Mouse (Mus musculus): ENCODE measurements around the gene Pigq. TPM values are rescaled to one million over a fixed set of nuclear protein-coding genes. Genes with fewer than 3 reads are reported as not detected.

The Pigq gene
- polyA plus RNA-seq, 1 experiment from 2014 or later, result 59.9 TPM

DNA sequence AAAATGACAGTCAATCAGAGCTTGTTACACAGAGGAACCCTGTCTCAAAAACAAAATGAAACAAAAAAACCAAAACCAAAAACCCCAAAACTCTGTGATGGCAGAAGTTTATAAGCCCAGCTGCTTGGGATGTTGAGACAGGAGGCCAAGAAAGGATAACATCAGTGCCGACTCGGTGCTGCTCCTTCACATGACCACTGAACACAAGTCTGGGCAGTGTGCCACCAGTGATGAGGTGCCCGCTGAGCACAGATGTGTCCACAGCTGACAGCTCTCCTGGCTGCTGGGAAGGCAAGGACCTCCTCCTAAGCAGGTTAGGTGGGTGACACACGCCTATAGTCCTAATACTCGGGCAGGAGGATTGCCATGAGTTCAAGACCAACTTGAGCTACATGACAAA, 22.6 kb downstream of the Pigq start:
- Histone ChIP-seq H3K36me3 (ENCODE audit: control insufficient read depth, insufficient read depth, low read length) (peaks cover 18% of the 10 kb centered on the region), H3K9me3 (ENCODE audit: control insufficient read depth, low read length) (no peaks in the 10 kb centered on the region), H3K27ac (ENCODE audit: low read depth) (no peak overlapping the region), H3K27me3 (replicated peaks; ENCODE audit: control insufficient read depth, insufficient read depth, low read length) (no peaks in the 10 kb centered on the region), H3K9ac (ENCODE audit: low read length) (no peak overlapping the region), H3K4me3 (ENCODE audit: low read depth, low read length) (no peak overlapping the region), H3K4me2 (ENCODE audit: low read length) (no peak overlapping the region), H3K4me1 (replicated peaks; ENCODE audit: control insufficient read depth, insufficient read depth, low read length) (peaks cover 19% of the 10 kb centered on the region)
- DNase-seq (ENCODE audit: low spot score) (no peak), ATAC-seq (replicated peaks; ENCODE audit: low FRiP score, low TSS enrichment, low read depth) (no peak)
- 86% methylated on average over 5 of the region's 5 CpGs for WGBS

DNA sequence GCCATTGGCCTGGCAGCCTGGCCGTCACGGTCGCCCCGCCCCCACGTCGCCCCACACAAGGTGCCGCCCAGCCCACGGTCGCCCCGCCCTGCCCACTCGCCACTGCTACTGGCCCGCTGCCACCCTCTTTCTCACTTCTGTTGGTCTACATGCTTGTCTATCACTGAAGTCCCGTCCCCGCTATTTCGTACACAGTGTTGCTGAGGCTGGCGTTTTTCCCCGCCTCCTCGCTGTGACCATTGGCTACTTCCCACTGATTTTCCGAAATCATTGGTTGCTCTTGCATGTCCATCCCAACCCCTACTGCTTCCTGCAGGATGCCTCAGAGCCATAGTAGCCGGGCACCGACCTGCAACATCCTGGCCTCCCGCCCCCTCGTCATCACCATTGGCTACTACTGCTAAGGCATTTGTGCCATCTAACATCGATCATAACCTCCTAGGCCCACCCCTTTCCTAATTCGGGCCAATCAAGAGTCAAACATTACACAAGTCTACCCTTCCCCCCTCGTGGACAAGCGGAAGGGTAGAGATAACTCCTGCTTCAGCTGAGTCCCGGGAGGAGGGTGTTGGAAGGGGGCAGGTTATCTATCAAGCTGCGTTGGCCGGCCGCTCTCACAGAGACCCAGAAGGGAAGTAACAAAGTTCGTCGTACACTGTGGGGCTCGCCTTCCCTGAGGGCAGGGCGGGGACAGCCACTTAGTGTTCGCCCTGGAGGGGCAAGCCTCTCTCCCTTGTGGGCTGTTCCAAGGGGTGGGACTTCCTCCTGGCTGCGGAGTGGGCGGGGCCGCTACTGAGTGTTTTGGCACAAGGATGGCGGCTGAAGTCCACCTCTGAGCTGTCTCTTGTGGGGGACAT, 24.7 kb downstream of the Pigq start:
- peaks cover 7% of the 10 kb centered on the region; the same call in 1 of the 2 replicates for H3K36me3 ChIP-seq (ENCODE audit: control insufficient read depth, insufficient read depth, low read length)
- no peaks in the 10 kb centered on the region for H3K27me3 ChIP-seq (replicated peaks; ENCODE audit: control insufficient read depth, insufficient read depth, low read length)
- peak overlapping the region; percentile 84 for H3K4me3 ChIP-seq (ENCODE audit: low read depth, low read length)
- under 1% methylated on average over 39 of the region's 40 CpGs for WGBS
- DNase-seq (ENCODE audit: low spot score), result peak; percentile 99
- no peaks in the 10 kb centered on the region for H3K9me3 ChIP-seq (ENCODE audit: control insufficient read depth, low read length)
- H3K9ac ChIP-seq (ENCODE audit: low read length), result peak overlapping the region; percentile 69
- peak overlapping the region; percentile 83 for H3K27ac ChIP-seq (ENCODE audit: low read depth)
- peak overlapping the region; percentile 64 for H3K4me2 ChIP-seq (ENCODE audit: low read length)
- peaks cover 19% of the 10 kb centered on the region for H3K4me1 ChIP-seq (replicated peaks; ENCODE audit: control insufficient read depth, insufficient read depth, low read length)
- peak; percentile 97 for ATAC-seq (replicated peaks; ENCODE audit: low FRiP score, low TSS enrichment, low read depth)

DNA sequence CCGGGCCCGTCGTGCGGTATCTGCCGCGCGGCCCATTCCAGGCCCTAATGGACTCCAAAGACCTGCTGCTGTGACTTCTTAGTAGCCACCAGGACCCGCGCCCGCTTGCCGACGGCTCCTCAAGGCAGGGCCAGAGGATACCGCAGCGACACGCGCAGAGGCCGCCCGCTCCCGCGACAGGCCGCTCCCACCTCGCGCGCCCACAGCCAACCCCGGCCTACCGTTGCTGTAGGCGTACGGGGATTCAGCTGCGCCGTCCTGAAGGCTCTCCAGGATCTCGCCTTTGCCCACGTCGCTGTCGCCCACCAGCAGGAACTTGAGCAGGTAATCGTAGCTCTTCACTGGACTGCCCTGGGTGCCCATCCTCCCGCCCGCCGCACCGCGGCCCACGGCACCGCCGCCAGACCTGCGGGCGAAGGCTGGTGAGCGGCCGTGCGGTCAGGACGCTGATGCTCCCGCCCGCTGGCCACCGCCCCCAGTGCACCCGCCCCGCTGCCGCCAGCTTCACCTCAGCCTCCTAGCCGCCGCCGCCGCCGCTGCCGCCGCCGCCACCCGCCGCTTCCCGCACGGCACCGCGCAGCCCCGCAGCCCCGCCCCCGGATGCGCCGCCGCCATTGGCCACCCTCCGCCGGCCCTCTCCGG, 25.5 kb downstream of the Pigq start, which contains the start of gene Rab40c:
Gene Rab40c (minus strand): TSS at position 584 of the 642 bp plus-strand sequence.
- WGBS, result under 1% methylated on average over 54 of the region's 78 CpGs
- DNase-seq (ENCODE audit: low spot score), result peak; percentile 74
- Histone ChIP-seq H3K4me1 (replicated peaks; ENCODE audit: control insufficient read depth, insufficient read depth, low read length) (peaks cover 19% of the 10 kb centered on the region), H3K27ac (ENCODE audit: low read depth) (peak within 1 kb of the TSS; percentile 83), H3K27me3 (replicated peaks; ENCODE audit: control insufficient read depth, insufficient read depth, low read length) (no peaks in the 10 kb centered on the region), H3K36me3 (ENCODE audit: control insufficient read depth, insufficient read depth, low read length) (peaks cover 9% of the 10 kb centered on the region; the same call in 1 of the 2 replicates), H3K9ac (ENCODE audit: low read length) (peak within 1 kb of the TSS; percentile 77), H3K4me2 (ENCODE audit: low read length) (peak within 1 kb of the TSS; percentile 79), H3K4me3 (ENCODE audit: low read depth, low read length) (peak within 1 kb of the TSS; percentile 84), H3K9me3 (ENCODE audit: control insufficient read depth, low read length) (no peaks in the 10 kb centered on the region)
- peak; percentile 90 for ATAC-seq (replicated peaks; ENCODE audit: low FRiP score, low TSS enrichment, low read depth)

DNA sequence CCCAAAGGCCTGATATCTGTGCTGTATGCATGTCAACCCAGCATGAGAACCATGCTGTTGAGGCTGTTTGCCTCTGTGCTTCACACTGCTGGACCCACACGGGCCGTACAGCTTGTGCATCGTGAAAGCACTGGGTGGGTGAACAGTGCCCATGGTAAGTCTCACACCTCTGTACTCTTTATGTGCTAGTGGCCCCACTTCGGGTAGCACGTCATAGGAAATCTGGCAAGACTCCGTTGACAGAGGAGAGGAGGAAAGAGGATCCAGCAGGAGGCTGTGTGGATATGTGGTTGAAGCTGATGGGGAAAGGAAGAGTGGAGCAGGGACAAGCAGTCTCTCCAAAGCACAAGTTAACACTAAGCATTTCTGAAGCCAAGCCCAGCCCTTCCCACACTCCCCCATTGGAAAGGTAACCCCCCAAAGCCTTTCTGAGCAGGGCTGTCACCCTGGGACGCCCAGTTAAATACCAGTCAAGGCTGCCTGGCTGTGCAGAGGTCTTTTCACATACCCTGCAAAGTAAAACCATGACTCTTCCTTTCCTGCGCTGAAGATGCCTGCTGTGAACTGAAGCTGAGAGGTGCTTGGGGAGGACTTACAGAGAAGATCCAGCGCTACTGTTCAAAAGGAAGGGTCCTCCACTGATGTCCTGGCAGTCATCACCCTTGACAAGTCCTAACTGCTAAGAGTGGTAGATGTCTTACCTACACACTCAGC, 26.5 kb downstream of the Pigq start:
- H3K36me3 ChIP-seq (ENCODE audit: control insufficient read depth, insufficient read depth, low read length), result peaks cover 10% of the 10 kb centered on the region; the same call in 1 of the 2 replicates
- H3K4me3 ChIP-seq (ENCODE audit: low read depth, low read length), result peak overlapping the region; percentile 84
- H3K27ac ChIP-seq (ENCODE audit: low read depth), result no peak overlapping the region
- ATAC-seq (replicated peaks; ENCODE audit: low FRiP score, low TSS enrichment, low read depth) (no peak), DNase-seq (ENCODE audit: low spot score) (no peak)
- no peaks in the 10 kb centered on the region for H3K9me3 ChIP-seq (ENCODE audit: control insufficient read depth, low read length)
- no peaks in the 10 kb centered on the region for H3K27me3 ChIP-seq (replicated peaks; ENCODE audit: control insufficient read depth, insufficient read depth, low read length)
- H3K4me2 ChIP-seq (ENCODE audit: low read length), result peak overlapping the region; percentile 79
- H3K9ac ChIP-seq (ENCODE audit: low read length), result peak overlapping the region; percentile 77
- peaks cover 19% of the 10 kb centered on the region for H3K4me1 ChIP-seq (replicated peaks; ENCODE audit: control insufficient read depth, insufficient read depth, low read length)
- 77% methylated on average over 9 of the region's 9 CpGs for WGBS

DNA sequence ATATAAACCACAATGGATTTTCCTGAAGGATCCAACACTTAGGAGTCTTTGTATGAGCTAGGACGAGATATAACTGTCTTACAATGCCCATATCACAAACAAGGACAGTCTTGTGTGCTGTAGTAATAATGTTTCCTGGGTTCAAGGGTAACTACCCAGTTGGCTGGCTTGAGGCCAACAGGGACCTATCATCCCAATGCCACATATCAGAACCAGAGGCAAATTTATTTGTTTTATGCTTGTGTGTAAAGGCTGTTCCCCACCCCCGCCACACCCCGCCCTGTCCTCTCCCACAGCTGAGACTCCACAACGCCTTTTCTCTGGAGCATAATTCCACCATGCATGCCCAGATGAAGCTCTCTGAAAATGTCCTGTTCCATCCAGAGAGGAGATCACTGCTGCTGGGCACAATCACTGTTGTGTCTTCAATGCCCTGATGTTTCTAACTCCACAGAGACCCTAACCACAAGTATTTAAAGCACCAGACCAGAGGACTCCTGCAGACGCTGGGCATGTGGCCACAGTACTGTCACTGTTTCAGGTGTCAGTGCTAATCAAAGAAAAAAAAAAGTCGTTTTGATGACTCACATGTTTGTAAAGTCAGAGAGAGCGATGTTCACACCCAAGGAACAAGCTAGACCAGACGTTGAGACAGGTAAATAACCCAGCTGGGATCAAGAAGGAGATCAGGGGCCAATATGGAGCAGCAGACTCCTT, 27.6 kb downstream of the Pigq start:
- H3K27me3 ChIP-seq (replicated peaks; ENCODE audit: control insufficient read depth, insufficient read depth, low read length), result no peaks in the 10 kb centered on the region
- H3K4me1 ChIP-seq (replicated peaks; ENCODE audit: control insufficient read depth, insufficient read depth, low read length), result peaks cover 19% of the 10 kb centered on the region
- 77% methylated on average over 8 of the region's 8 CpGs for WGBS
- no peak overlapping the region for H3K9ac ChIP-seq (ENCODE audit: low read length)
- H3K4me2 ChIP-seq (ENCODE audit: low read length), result no peak overlapping the region
- ATAC-seq (replicated peaks; ENCODE audit: low FRiP score, low TSS enrichment, low read depth), result no peak
- H3K27ac ChIP-seq (ENCODE audit: low read depth), result no peak overlapping the region
- H3K36me3 ChIP-seq (ENCODE audit: control insufficient read depth, insufficient read depth, low read length), result peaks cover 12% of the 10 kb centered on the region; the same call in 1 of the 2 replicates
- H3K9me3 ChIP-seq (ENCODE audit: control insufficient read depth, low read length), result no peaks in the 10 kb centered on the region
- no peak overlapping the region for H3K4me3 ChIP-seq (ENCODE audit: low read depth, low read length)
- DNase-seq (ENCODE audit: low spot score), result no peak

DNA sequence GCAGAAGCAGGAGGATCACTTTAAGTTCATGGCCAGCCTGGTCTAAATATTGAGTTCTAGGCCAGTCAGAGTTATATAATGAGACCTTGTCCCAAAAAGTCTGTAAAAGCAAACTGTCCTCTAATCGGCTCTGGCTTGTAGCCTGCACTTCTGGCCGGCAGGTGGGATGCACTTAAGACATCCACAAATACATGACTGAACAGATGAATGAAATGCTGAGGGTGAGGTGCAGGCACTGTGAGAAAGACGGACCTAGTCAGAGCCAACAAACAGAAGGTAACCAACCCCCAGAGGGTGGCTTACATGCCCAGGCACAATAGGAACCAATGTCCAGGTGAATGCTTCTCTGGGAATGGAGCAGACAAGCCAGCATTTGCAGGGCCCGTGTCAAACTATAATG, 30.4 kb downstream of the Pigq start:
- no peak overlapping the region for H3K4me2 ChIP-seq (ENCODE audit: low read length)
- H3K9me3 ChIP-seq (ENCODE audit: control insufficient read depth, low read length), result no peaks in the 10 kb centered on the region
- H3K27me3 ChIP-seq (replicated peaks; ENCODE audit: control insufficient read depth, insufficient read depth, low read length), result no peaks in the 10 kb centered on the region
- peaks cover 14% of the 10 kb centered on the region for H3K4me1 ChIP-seq (replicated peaks; ENCODE audit: control insufficient read depth, insufficient read depth, low read length)
- no peak overlapping the region for H3K27ac ChIP-seq (ENCODE audit: low read depth)
- DNase-seq (ENCODE audit: low spot score), result no peak
- ATAC-seq (replicated peaks; ENCODE audit: low FRiP score, low TSS enrichment, low read depth), result no peak
- WGBS, result 74% methylated on average over 4 of the region's 4 CpGs
- H3K36me3 ChIP-seq (ENCODE audit: control insufficient read depth, insufficient read depth, low read length), result peaks cover 14% of the 10 kb centered on the region; the same call in 1 of the 2 replicates
- no peak overlapping the region for H3K9ac ChIP-seq (ENCODE audit: low read length)
- H3K4me3 ChIP-seq (ENCODE audit: low read depth, low read length), result no peak overlapping the region

DNA sequence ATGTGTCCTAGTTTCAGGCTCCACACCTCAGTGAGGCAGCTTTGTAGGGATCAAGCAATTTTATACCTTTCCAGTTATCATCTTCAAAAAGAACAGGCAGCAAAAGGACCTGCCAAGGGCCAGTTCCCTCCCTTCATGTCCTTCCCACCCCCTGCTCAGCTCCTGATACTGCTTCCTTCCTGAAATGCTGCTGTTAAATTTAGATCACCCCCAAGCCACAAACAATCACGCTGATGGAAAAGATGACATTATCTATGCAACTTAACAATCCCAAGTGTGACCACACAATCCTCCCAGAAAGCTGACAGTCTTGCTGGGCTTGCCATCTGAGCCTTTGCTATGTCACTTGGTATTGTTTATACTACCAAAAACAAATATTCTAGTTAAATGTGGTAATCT, 30.9 kb downstream of the Pigq start:
- Histone ChIP-seq H3K36me3 (ENCODE audit: control insufficient read depth, insufficient read depth, low read length) (peaks cover 14% of the 10 kb centered on the region; the same call in 1 of the 2 replicates), H3K27ac (ENCODE audit: low read depth) (no peak overlapping the region), H3K27me3 (replicated peaks; ENCODE audit: control insufficient read depth, insufficient read depth, low read length) (no peaks in the 10 kb centered on the region), H3K9ac (ENCODE audit: low read length) (no peak overlapping the region), H3K4me2 (ENCODE audit: low read length) (no peak overlapping the region), H3K4me1 (replicated peaks; ENCODE audit: control insufficient read depth, insufficient read depth, low read length) (peaks cover 14% of the 10 kb centered on the region), H3K9me3 (ENCODE audit: control insufficient read depth, low read length) (no peaks in the 10 kb centered on the region), H3K4me3 (ENCODE audit: low read depth, low read length) (no peak overlapping the region)
- ATAC-seq (replicated peaks; ENCODE audit: low FRiP score, low TSS enrichment, low read depth) (no peak), DNase-seq (ENCODE audit: low spot score) (no peak)
- WGBS, result 88% methylated on average over 1 of the region's 1 CpGs
